In genomic region chr7:25238829-25239623, GRCm38 (mm10) we compare ENCODE assay signal across 8 mouse cellular contexts. TPM values are rescaled to one million over a fixed set of nuclear protein-coding genes. Genes with fewer than 3 reads are reported as not detected.
DNase-seq lines count a peak whose midpoint lies in the region; ATAC-seq and TF ChIP-seq lines count a peak whose summit lies in the region.

No protein-coding gene starts in this region.

- peak; percentile 79 for DNase-seq in fibroblast of lung, adult 2 months (ENCODE audit: low read depth)
- DNase-seq in kidney, postnatal 14 days = peak; percentile 92
- DNase-seq in lung, adult 18-20 months = peak; percentile 92 to 94
- DNase-seq in testis, postnatal 14 days (ENCODE audit: low spot score) = peak; percentile 83

- no peaks in the 10 kb centered on the region for H3K4me1 ChIP-seq in ES-Bruce4 (ENCODE audit: control insufficient read depth, insufficient read depth, low read length)
- peaks cover 4% of the 10 kb centered on the region; the same call in 1 of the 2 replicates for H3K4me1 ChIP-seq in brown adipose tissue, adult 24 weeks (ENCODE audit: control insufficient read depth, insufficient read depth, insufficient read length, low read length)
- H3K4me1 ChIP-seq in heart, embryonic 14.5 days (ENCODE audit: control insufficient read depth in 2 of 2, insufficient read depth in 2 of 2, low read length in 2 of 2) = peaks cover 5 to 26% of the 10 kb centered on the region in 2 experiments; a peak in 3 of 4 replicates
- H3K4me1 ChIP-seq in neural tube, embryonic 14.5 days (ENCODE audit: control insufficient read depth, insufficient read depth, low read length) = peaks cover 15% of the 10 kb centered on the region

- no peak overlapping the region for H3K9ac ChIP-seq in ES-Bruce4 (ENCODE audit: low read depth, poor library complexity, severe bottlenecking)
- peak overlapping the region; percentile 63 for H3K9ac ChIP-seq in heart, embryonic 14.5 days (ENCODE audit: low read length)
- H3K9ac ChIP-seq in neural tube, embryonic 14.5 days (replicated peaks; ENCODE audit: low read depth, low read length) = no peak overlapping the region; the same call in 1 of the 2 replicates

- no peak overlapping the region for H3K27ac ChIP-seq in ES-Bruce4 (ENCODE audit: insufficient read depth, low read length)
- peak overlapping the region; percentile 89 for H3K27ac ChIP-seq in brown adipose tissue, adult 24 weeks (replicated peaks; ENCODE audit: low read depth, low read length)
- peak overlapping the region; percentile 75 to 83 for H3K27ac ChIP-seq in heart, embryonic 14.5 days (replicated peaks in 1 of 2; ENCODE audit: control insufficient read depth in 1 of 2, insufficient read depth in 1 of 2, low read depth in 2 of 2, low read length in 2 of 2)
- peak overlapping the region; percentile 75 for H3K27ac ChIP-seq in neural tube, embryonic 14.5 days (ENCODE audit: low read depth, low read length)

- H3K36me3 ChIP-seq in ES-Bruce4 (ENCODE audit: control insufficient read depth, insufficient read depth, low read length, poor library complexity, severe bottlenecking) = peaks cover 12% of the 10 kb centered on the region
- peaks cover 50% of the 10 kb centered on the region for H3K36me3 ChIP-seq in heart, embryonic 14.5 days (ENCODE audit: control insufficient read depth, insufficient read depth, low read length)
- peaks cover 3% of the 10 kb centered on the region; the same call in 1 of the 2 replicates for H3K36me3 ChIP-seq in neural tube, embryonic 14.5 days (ENCODE audit: control insufficient read depth, insufficient read depth, low read length)

- WGBS in heart, embryonic 14.5 days = 2% methylated on average over 30 of the region's 30 CpGs
- 4% methylated on average over 30 of the region's 30 CpGs for WGBS in neural tube, embryonic 14.5 days

- TF ChIP-seq EP300 in ES-Bruce4 (IDR thresholded peaks at IDR 0.05; ENCODE audit: insufficient read depth, low read depth, low read length) = no peak

- H3K4me3 ChIP-seq in ES-Bruce4 (ENCODE audit: low read depth, low read length) = peak overlapping the region; percentile 53
- H3K4me3 ChIP-seq in brown adipose tissue, adult 24 weeks (ENCODE audit: insufficient read depth, low read depth, low read length) = peak overlapping the region; percentile 52
- H3K4me3 ChIP-seq in heart, embryonic 14.5 days (ENCODE audit: control insufficient read depth in 1 of 2, insufficient read depth in 1 of 2, low read depth in 1 of 2, low read length in 2 of 2) = peak overlapping the region; percentile 24 to 93
- H3K4me3 ChIP-seq in neural tube, embryonic 14.5 days (ENCODE audit: low read depth, low read length) = peak overlapping the region; percentile 90; the same call in 1 of the 2 replicates

- peak; percentile 40 for ATAC-seq in heart, embryonic 14.5 days (ENCODE audit: insufficient number of reproducible peaks, insufficient read depth, low FRiP score, low read depth)
- peak; percentile 63 for ATAC-seq in neural tube, embryonic 14.5 days (ENCODE audit: low read depth)

- no peaks in the 10 kb centered on the region for H3K9me3 ChIP-seq in ES-Bruce4 (replicated peaks; ENCODE audit: control insufficient read depth, insufficient read depth, low read length, poor library complexity, severe bottlenecking)
- H3K9me3 ChIP-seq in heart, embryonic 14.5 days (ENCODE audit: control insufficient read depth, low read length) = no peaks in the 10 kb centered on the region
- no peaks in the 10 kb centered on the region for H3K9me3 ChIP-seq in neural tube, embryonic 14.5 days (ENCODE audit: control insufficient read depth, low read length)

- peak; percentile 5 for TF ChIP-seq POLR2A in ES-Bruce4 (IDR thresholded peaks at IDR 0.05; ENCODE audit: insufficient read depth, low read length)

- H3K4me2 ChIP-seq in heart, embryonic 14.5 days (ENCODE audit: low read length) = peak overlapping the region; percentile 85
- peak overlapping the region; percentile 67 for H3K4me2 ChIP-seq in neural tube, embryonic 14.5 days (ENCODE audit: low read depth, low read length)

- H3K27me3 ChIP-seq in ES-Bruce4 (ENCODE audit: control insufficient read depth, insufficient read depth, low read length, poor library complexity, severe bottlenecking) = no peaks in the 10 kb centered on the region
- H3K27me3 ChIP-seq in heart, embryonic 14.5 days (ENCODE audit: control insufficient read depth, insufficient read depth, low read length) = no peaks in the 10 kb centered on the region
- no peaks in the 10 kb centered on the region for H3K27me3 ChIP-seq in neural tube, embryonic 14.5 days (ENCODE audit: control insufficient read depth, insufficient read depth, low read length)

- peak; percentile 75 for TF ChIP-seq CTCF in ES-Bruce4 (IDR thresholded peaks at IDR 0.05; ENCODE audit: low read depth, low read length)

RNA-seq across cellular contexts. Expression of gene Gsk3a, which starts 1.4 kb away (rescaled TPM):
- 77.3 and 84.3 TPM in 2 replicates for polyA plus RNA-seq in ES-Bruce4 (2011; ENCODE audit: insufficient read depth, insufficient read length, low read depth, missing spikeins)
- polyA plus RNA-seq in brown adipose tissue, adult 24 weeks (2012; ENCODE audit: insufficient read depth, insufficient read length, missing spikeins) = 85.4 and 96.9 TPM in 2 replicates
- polyA plus RNA-seq in heart, embryonic 14.5 days (2014; fragmentation: Nextera tagmentation; extraction: Ambion mirVana) = 10.0 and 12.2 TPM in 2 replicates
- 21.5 and 25.1 TPM in 2 replicates for polyA plus RNA-seq in neural tube, embryonic 14.5 days (2014; fragmentation: Nextera tagmentation; extraction: Ambion mirVana)

RNA-seq across cellular contexts. Expression of gene Erf, which starts 11.5 kb away (rescaled TPM):
- 61.8 and 63.8 TPM in 2 replicates for polyA plus RNA-seq in ES-Bruce4 (2011; ENCODE audit: insufficient read depth, insufficient read length, low read depth, missing spikeins)
- 7.1 and 7.4 TPM in 2 replicates for polyA plus RNA-seq in brown adipose tissue, adult 24 weeks (2012; ENCODE audit: insufficient read depth, insufficient read length, missing spikeins)
- polyA plus RNA-seq in heart, embryonic 14.5 days (2014; fragmentation: Nextera tagmentation; extraction: Ambion mirVana) = 14.4 and 17.4 TPM in 2 replicates
- 4.5 and 4.8 TPM in 2 replicates for polyA plus RNA-seq in neural tube, embryonic 14.5 days (2014; fragmentation: Nextera tagmentation; extraction: Ambion mirVana)

RNA-seq across cellular contexts. Expression of gene Zfp526, which starts 17.8 kb away (rescaled TPM):
- polyA plus RNA-seq in ES-Bruce4 (2011; ENCODE audit: insufficient read depth, insufficient read length, low read depth, missing spikeins) = 6.5 and 7.2 TPM in 2 replicates
- 1.9 and 2.6 TPM in 2 replicates for polyA plus RNA-seq in brown adipose tissue, adult 24 weeks (2012; ENCODE audit: insufficient read depth, insufficient read length, missing spikeins)
- 2.3 and 2.4 TPM in 2 replicates for polyA plus RNA-seq in heart, embryonic 14.5 days (2014; fragmentation: Nextera tagmentation; extraction: Ambion mirVana)
- 1.7 and 2.8 TPM in 2 replicates for polyA plus RNA-seq in neural tube, embryonic 14.5 days (2014; fragmentation: Nextera tagmentation; extraction: Ambion mirVana)

RNA-seq across cellular contexts. Expression of gene Dedd2, which starts 18.6 kb away (rescaled TPM):
- polyA plus RNA-seq in ES-Bruce4 (2011; ENCODE audit: insufficient read depth, insufficient read length, low read depth, missing spikeins) = 9.6 and 10.2 TPM in 2 replicates
- 6.1 and 10.0 TPM in 2 replicates for polyA plus RNA-seq in brown adipose tissue, adult 24 weeks (2012; ENCODE audit: insufficient read depth, insufficient read length, missing spikeins)
- polyA plus RNA-seq in heart, embryonic 14.5 days (2014; fragmentation: Nextera tagmentation; extraction: Ambion mirVana) = 4.8 and 5.7 TPM in 2 replicates
- 14.9 and 15.3 TPM in 2 replicates for polyA plus RNA-seq in neural tube, embryonic 14.5 days (2014; fragmentation: Nextera tagmentation; extraction: Ambion mirVana)

RNA-seq across cellular contexts. Expression of gene Cic, which starts 28.5 kb away (rescaled TPM):
- polyA plus RNA-seq in ES-Bruce4 (2011; ENCODE audit: insufficient read depth, insufficient read length, low read depth, missing spikeins) = 128 and 141 TPM in 2 replicates
- polyA plus RNA-seq in brown adipose tissue, adult 24 weeks (2012; ENCODE audit: insufficient read depth, insufficient read length, missing spikeins) = 25.2 and 31.3 TPM in 2 replicates
- polyA plus RNA-seq in heart, embryonic 14.5 days (2014; fragmentation: Nextera tagmentation; extraction: Ambion mirVana) = 25.4 and 28.4 TPM in 2 replicates
- polyA plus RNA-seq in neural tube, embryonic 14.5 days (2014; fragmentation: Nextera tagmentation; extraction: Ambion mirVana) = 43.3 and 46.6 TPM in 2 replicates
